Mouse (Mus musculus) skeletal muscle tissue, adult 2 months (tissue): Measurements from ENCODE around the gene AW011738.

Source experiments
- DNase-seq: peaks from one replicate; pipeline ENCODE4 v3.0.0-alpha.2; 2012; ENCODE audit warnings: low read depth, low spot score

AW011738 gene

GRCm38 (mm10) chr4:156203001-156203412 lies at the start of gene AW011738:
Gene AW011738, plus strand, starts transcription at chr4:156203304.
- DNase-seq: peak; percentile 82

- no peak for DNase-seq
Measured at GRCm38 (mm10) chr4:156154771-156155170, 48.3 kb upstream of the AW011738 start.

- DNase-seq: no peak
Measured at GRCm38 (mm10) chr4:156166477-156166876, 36.6 kb upstream of the AW011738 start.

- DNase-seq: no peak
Measured at GRCm38 (mm10) chr4:156168611-156169010, 34.5 kb upstream of the AW011738 start.

- DNase-seq: no peak
Measured at GRCm38 (mm10) chr4:156169129-156169528, 34.0 kb upstream of the AW011738 start.

- DNase-seq: no peak
Measured at GRCm38 (mm10) chr4:156171828-156172227, 31.3 kb upstream of the AW011738 start.

- DNase-seq: no peak
Measured at GRCm38 (mm10) chr4:156177630-156178029, 25.5 kb upstream of the AW011738 start.

GRCm38 (mm10) chr4:156183747-156184146 lies 19.4 kb upstream of the AW011738 start:
- DNase-seq: no peak

- no peak for DNase-seq
Measured at GRCm38 (mm10) chr4:156184291-156184954, 18.7 kb upstream of the AW011738 start.

- DNase-seq: no peak
Measured at GRCm38 (mm10) chr4:156185456-156185949, 17.6 kb upstream of the AW011738 start.

- DNase-seq: no peak
Measured at GRCm38 (mm10) chr4:156185950-156186850, 16.9 kb upstream of the AW011738 start.

GRCm38 (mm10) chr4:156188162-156188810 lies 14.8 kb upstream of the AW011738 start:
- DNase-seq: no peak

- DNase-seq: no peak
Measured at GRCm38 (mm10) chr4:156188811-156189323, 14.2 kb upstream of the AW011738 start.

GRCm38 (mm10) chr4:156192421-156193199 lies 10.5 kb upstream of the AW011738 start:
- DNase-seq: no peak

- DNase-seq: no peak
Measured at GRCm38 (mm10) chr4:156193200-156193590, 9.9 kb upstream of the AW011738 start.

GRCm38 (mm10) chr4:156193906-156194305 lies 9.2 kb upstream of the AW011738 start:
- no peak for DNase-seq

- DNase-seq: no peak
Measured at GRCm38 (mm10) chr4:156194346-156194745, 8.8 kb upstream of the AW011738 start.

GRCm38 (mm10) chr4:156195927-156196870 lies 6.9 kb upstream of the AW011738 start:
- DNase-seq: no peak

- DNase-seq: peak; percentile 49
Measured at GRCm38 (mm10) chr4:156197131-156197828, 5.8 kb upstream of the AW011738 start, which contains the start of gene Agrn. Gene Agrn, minus strand, starts transcription at chr4:156197488.
